10 mouse cellular contexts compared by ENCODE assay signal in the genomic region with DNA sequence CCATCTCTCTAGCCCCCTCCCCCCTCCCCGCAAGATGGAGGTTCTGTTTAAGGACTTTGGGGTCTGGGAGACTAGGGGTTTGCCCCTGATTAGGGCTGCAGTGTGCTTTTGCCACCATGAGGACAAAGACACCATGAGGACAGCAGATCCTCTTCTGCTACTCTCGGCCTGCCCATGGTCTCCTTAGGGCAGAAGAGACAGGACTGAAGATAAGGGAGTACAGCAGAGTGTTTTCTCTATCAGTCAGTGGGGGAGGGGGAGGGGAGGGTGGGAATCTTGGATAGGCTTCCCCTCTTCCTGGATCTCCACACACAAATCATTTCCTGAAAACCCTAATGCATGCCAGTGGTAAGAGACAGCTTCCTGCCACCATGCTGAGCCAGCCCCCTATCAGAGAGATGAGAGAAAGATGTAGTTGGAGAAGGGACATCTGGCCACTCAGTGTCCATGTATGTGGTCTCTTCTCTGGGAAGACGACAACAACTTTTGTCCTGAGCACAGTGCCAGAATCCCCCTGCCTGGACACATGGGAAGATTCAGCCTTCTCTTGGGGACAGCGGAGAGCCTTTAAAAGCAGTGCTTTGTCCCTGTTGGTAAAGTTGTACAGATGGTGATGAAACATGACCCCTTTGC. TPM values are rescaled to one million over a fixed set of nuclear protein-coding genes. Genes with fewer than 3 reads are reported as not detected.
DNase-seq lines count a peak whose midpoint lies in the region; ATAC-seq lines count a peak whose summit lies in the region.
"Had no signal": no experiment of that assay in that cellular context is flagged by ENCODE, and none has a peak within 500 bp of the region (broad histone marks: within the 10 kb centered on the region; RNA-seq: fewer than 3 reads in every experiment).

No protein-coding gene starts in this region.

- H3K27me3 ChIP-seq in kidney, embryonic 15.5 days, result no peaks in the 10 kb centered on the region
- H3K27me3 ChIP-seq in intestine, embryonic 14.5 days (replicated peaks; ENCODE audit: control insufficient read depth, insufficient read depth, low read length), result no peaks in the 10 kb centered on the region
- H3K27me3 ChIP-seq in liver, embryonic 16.5 days (ENCODE audit: control insufficient read depth, insufficient read depth, low read depth, low read length), result no peaks in the 10 kb centered on the region

- no peak overlapping the region for H3K9ac ChIP-seq in kidney, embryonic 15.5 days
- no peak overlapping the region for H3K9ac ChIP-seq in intestine, embryonic 14.5 days (ENCODE audit: low read length)
- H3K9ac ChIP-seq in liver, embryonic 16.5 days (ENCODE audit: low read depth, low read length), result no peak overlapping the region

- no peak for DNase-seq in kidney, adult 8-10 months
- DNase-seq in embryo, embryonic 10 days (ENCODE audit: low spot score), result peak; percentile 23
- DNase-seq in intestine, embryonic 14.5 days (ENCODE audit: low spot score), result no peak
- no peak for DNase-seq in MN1 (ENCODE audit: low spot score)
- no peak for DNase-seq in thymus, postnatal 0 days (ENCODE audit: low spot score)
- DNase-seq: cerebellum, adult 9-10 months; right cerebral cortex, adult 18-20 months had no signal

- WGBS in kidney, embryonic 15.5 days, result 53% methylated on average over 4 of the region's 4 CpGs
- 65% methylated on average over 4 of the region's 4 CpGs for WGBS in intestine, embryonic 14.5 days
- WGBS in liver, embryonic 16.5 days (ENCODE audit: insufficient replicate concordance), result 55% methylated on average over 4 of the region's 4 CpGs

- peak overlapping the region; percentile 75 for H3K27ac ChIP-seq in kidney, embryonic 15.5 days
- peak overlapping the region; percentile 60 for H3K27ac ChIP-seq in intestine, embryonic 14.5 days (ENCODE audit: low read depth)
- H3K27ac ChIP-seq in liver, embryonic 16.5 days (ENCODE audit: low read length), result peak overlapping the region; percentile 26

- ATAC-seq in kidney, embryonic 15.5 days (replicated peaks; ENCODE audit: low FRiP score), result peak; percentile 76
- ATAC-seq in intestine, embryonic 14.5 days (replicated peaks; ENCODE audit: low FRiP score, low TSS enrichment, low read depth), result peak; percentile 44; the same call in 1 of the 2 replicates
- ATAC-seq in liver, embryonic 16.5 days (ENCODE audit: low read depth), result peak; percentile 12; the same call in 1 of the 2 replicates
- ATAC-seq in megakaryocyte-erythroid progenitor cell, adult 5-6 weeks (replicated peaks; ENCODE audit: low FRiP score, low TSS enrichment, poor library complexity, severe bottlenecking), result no peak

- no peak overlapping the region for H3K4me2 ChIP-seq in kidney, embryonic 15.5 days
- no peak overlapping the region for H3K4me2 ChIP-seq in intestine, embryonic 14.5 days (ENCODE audit: low read length)
- no peak overlapping the region for H3K4me2 ChIP-seq in liver, embryonic 16.5 days (ENCODE audit: low read depth, low read length)

- H3K4me3 ChIP-seq in kidney, embryonic 15.5 days (replicated peaks), result no peak overlapping the region
- H3K4me3 ChIP-seq in intestine, embryonic 14.5 days (ENCODE audit: low read depth, low read length), result no peak overlapping the region
- H3K4me3 ChIP-seq in liver, embryonic 16.5 days (ENCODE audit: low read depth, low read length), result no peak overlapping the region

- no peaks in the 10 kb centered on the region for H3K9me3 ChIP-seq in kidney, embryonic 15.5 days (replicated peaks)
- H3K9me3 ChIP-seq in intestine, embryonic 14.5 days (ENCODE audit: control insufficient read depth, low read length), result no peaks in the 10 kb centered on the region
- H3K9me3 ChIP-seq in liver, embryonic 16.5 days (replicated peaks; ENCODE audit: control insufficient read depth, low read length), result no peaks in the 10 kb centered on the region

- peaks cover 9% of the 10 kb centered on the region for H3K36me3 ChIP-seq in kidney, embryonic 15.5 days
- H3K36me3 ChIP-seq in intestine, embryonic 14.5 days (ENCODE audit: control insufficient read depth, insufficient read depth, low read length), result 0 out of 2 replicates have a peak, but pooled peaks cover 6% of the 10 kb centered on the region
- H3K36me3 ChIP-seq in liver, embryonic 16.5 days (ENCODE audit: control insufficient read depth, insufficient read depth), result no peaks in the 10 kb centered on the region

- peaks cover 50% of the 10 kb centered on the region for H3K4me1 ChIP-seq in kidney, embryonic 15.5 days
- H3K4me1 ChIP-seq in intestine, embryonic 14.5 days (replicated peaks; ENCODE audit: control insufficient read depth, insufficient read depth, low read length), result peaks cover 30% of the 10 kb centered on the region
- H3K4me1 ChIP-seq in liver, embryonic 16.5 days (ENCODE audit: control insufficient read depth, low read depth, low read length), result peaks cover 35% of the 10 kb centered on the region

RNA-seq across cellular contexts. Expression of gene Adam19, which starts 33.4 kb away (rescaled TPM):
- 14.4 and 17.9 TPM in 2 replicates for polyA plus RNA-seq in kidney, embryonic 15.5 days (2015; fragmentation: Nextera tagmentation; extraction: Ambion mirVana)
- polyA plus RNA-seq in intestine, embryonic 14.5 days (2014; fragmentation: Nextera tagmentation; extraction: Ambion mirVana), result 21.3 and 24.6 TPM in 2 replicates
- 0.92 and 1.4 TPM in 2 replicates for polyA plus RNA-seq in liver, embryonic 16.5 days (2015; fragmentation: Nextera tagmentation; extraction: Ambion mirVana)
- total RNA-seq in megakaryocyte-erythroid progenitor cell, adult 5-6 weeks (2014; fragmentation: Nextera tagmentation), result 0.20 and 0.92 TPM in 2 replicates
- not detected in 2 replicates for total RNA-seq in megakaryocyte-erythroid progenitor cell, adult 5-6 weeks (2017)
- polyA plus RNA-seq in thymus, postnatal 0 days (2015; fragmentation: Nextera tagmentation; extraction: Ambion mirVana), result 6.5 and 6.7 TPM in 2 replicates

RNA-seq across cellular contexts. Expression of gene Gm12166, which starts 37.1 kb away (rescaled TPM):
- polyA plus RNA-seq in kidney, embryonic 15.5 days (2015; fragmentation: Nextera tagmentation; extraction: Ambion mirVana), result 2.8 and 6.7 TPM in 2 replicates
- 4.1 and 4.6 TPM in 2 replicates for polyA plus RNA-seq in intestine, embryonic 14.5 days (2014; fragmentation: Nextera tagmentation; extraction: Ambion mirVana)
- 2.9 and 4.1 TPM in 2 replicates for polyA plus RNA-seq in liver, embryonic 16.5 days (2015; fragmentation: Nextera tagmentation; extraction: Ambion mirVana)
- total RNA-seq in megakaryocyte-erythroid progenitor cell, adult 5-6 weeks (2014; fragmentation: Nextera tagmentation), result 8.4 TPM in 1 of 2 replicates, not detected in the other
- total RNA-seq in megakaryocyte-erythroid progenitor cell, adult 5-6 weeks (2017), result 7.6 and 8.1 TPM in 2 replicates
- polyA plus RNA-seq in thymus, postnatal 0 days (2015; fragmentation: Nextera tagmentation; extraction: Ambion mirVana), result 9.7 and 9.8 TPM in 2 replicates
